Mouse (Mus musculus): Measurements from ENCODE around the gene Tbc1d25. TPM values are rescaled to one million over a fixed set of nuclear protein-coding genes. Genes with fewer than 3 reads are reported as not detected.

Tbc1d25 gene
- polyA plus RNA-seq, 1 experiment = 6.7 TPM

DNA sequence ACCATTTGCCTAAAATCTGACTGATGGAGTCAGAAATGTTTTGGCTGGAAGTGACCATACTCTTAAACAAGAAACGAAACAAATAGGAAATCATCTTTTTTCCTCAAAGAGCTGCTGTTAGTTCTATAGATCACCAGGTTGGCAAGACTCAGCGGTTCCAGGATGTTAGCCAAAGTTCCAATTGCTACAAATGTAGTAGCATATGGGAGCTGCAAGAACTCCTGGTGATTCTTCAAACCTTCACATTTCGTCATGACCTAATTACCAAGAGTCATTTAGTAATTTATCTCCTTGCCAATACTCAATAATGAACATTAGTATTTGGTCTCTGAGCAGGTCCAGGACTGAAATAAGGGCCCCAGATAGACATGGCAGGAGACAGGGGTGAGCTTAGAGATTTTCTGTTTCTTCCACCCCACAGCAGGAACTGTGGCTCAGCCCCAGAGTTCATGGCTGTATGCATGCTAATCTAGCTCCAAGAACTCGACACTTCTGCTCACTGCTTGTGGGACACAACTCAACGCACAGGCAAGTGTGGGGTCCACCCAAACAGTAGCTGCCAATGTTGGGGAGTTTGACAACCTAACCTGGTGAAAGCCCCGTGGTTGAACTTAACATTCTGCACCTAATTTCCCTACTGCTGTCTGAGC, 52.0 kb downstream of the Tbc1d25 start:
- TF ChIP-seq CTCF (IDR thresholded peaks at IDR 0.05; ENCODE audit: borderline replicate concordance, insufficient read depth, low read length) = no peak
- TF ChIP-seq POLR2A (IDR thresholded peaks at IDR 0.05; ENCODE audit: low read depth, low read length) = no peak
- Histone ChIP-seq H3K4me3 (ENCODE audit: insufficient read depth, low read length) (no peak overlapping the region), H3K27ac (ENCODE audit: insufficient read depth, low read length) (no peak overlapping the region), H3K4me1 (ENCODE audit: control insufficient read depth, insufficient read depth, low read length) (no peaks in the 10 kb centered on the region)

GRCm38 (mm10) chrX:8117264-8117663, 58.7 kb downstream of the Tbc1d25 start:
- TF ChIP-seq POLR2A (IDR thresholded peaks at IDR 0.05; ENCODE audit: low read depth, low read length) (no peak), CTCF (IDR thresholded peaks at IDR 0.05; ENCODE audit: borderline replicate concordance, insufficient read depth, low read length) (no peak)
- Histone ChIP-seq H3K27ac (ENCODE audit: insufficient read depth, low read length) (no peak overlapping the region), H3K4me3 (ENCODE audit: insufficient read depth, low read length) (no peak overlapping the region), H3K4me1 (ENCODE audit: control insufficient read depth, insufficient read depth, low read length) (no peaks in the 10 kb centered on the region)

GRCm38 (mm10) chrX:8115275-8115674, 60.7 kb downstream of the Tbc1d25 start:
- Histone ChIP-seq H3K4me1 (ENCODE audit: control insufficient read depth, insufficient read depth, low read length) (no peaks in the 10 kb centered on the region), H3K27ac (ENCODE audit: insufficient read depth, low read length) (no peak overlapping the region), H3K4me3 (ENCODE audit: insufficient read depth, low read length) (no peak overlapping the region)
- no peak for TF ChIP-seq CTCF (IDR thresholded peaks at IDR 0.05; ENCODE audit: borderline replicate concordance, insufficient read depth, low read length)
- TF ChIP-seq POLR2A (IDR thresholded peaks at IDR 0.05; ENCODE audit: low read depth, low read length) = no peak

GRCm38 (mm10) chrX:8105019-8105418, 71.0 kb downstream of the Tbc1d25 start:
- no peak for TF ChIP-seq POLR2A (IDR thresholded peaks at IDR 0.05; ENCODE audit: low read depth, low read length)
- no peak for TF ChIP-seq CTCF (IDR thresholded peaks at IDR 0.05; ENCODE audit: borderline replicate concordance, insufficient read depth, low read length)
- no peak overlapping the region for H3K27ac ChIP-seq (ENCODE audit: insufficient read depth, low read length)
- no peak overlapping the region for H3K4me3 ChIP-seq (ENCODE audit: insufficient read depth, low read length)
- no peaks in the 10 kb centered on the region for H3K4me1 ChIP-seq (ENCODE audit: control insufficient read depth, insufficient read depth, low read length)

Other genes with a start within 250 kb of the Tbc1d25 start
- gene Eras, start 247.6 kb downstream of the Tbc1d25 start, polyA plus RNA-seq (2011; ENCODE audit: insufficient read length, low read depth, missing spikeins) = not detected in 2 replicates
- 21.2 and 27.6 TPM in 2 replicates for gene Hdac6, start 228.3 kb downstream of the Tbc1d25 start, polyA plus RNA-seq (2011; ENCODE audit: insufficient read length, low read depth, missing spikeins)
- gene Gata1, start 198.1 kb downstream of the Tbc1d25 start, polyA plus RNA-seq (2011; ENCODE audit: insufficient read length, low read depth, missing spikeins) = not detected in 2 replicates
- gene Glod5, start 157.7 kb downstream of the Tbc1d25 start, polyA plus RNA-seq (2011; ENCODE audit: insufficient read length, low read depth, missing spikeins) = not detected in 2 replicates
- 24.8 and 31.0 TPM in 2 replicates for gene Suv39h1, start 101.4 kb downstream of the Tbc1d25 start, polyA plus RNA-seq (2011; ENCODE audit: insufficient read length, low read depth, missing spikeins)
- 0.25 TPM in 1 of 2 replicates, not detected in the other for gene Was, start 85.7 kb downstream of the Tbc1d25 start, polyA plus RNA-seq (2011; ENCODE audit: insufficient read length, low read depth, missing spikeins)
- 26.7 and 29.9 TPM in 2 replicates for gene Wdr13, start 43.3 kb downstream of the Tbc1d25 start, polyA plus RNA-seq (2011; ENCODE audit: insufficient read length, low read depth, missing spikeins)
- 486 and 515 TPM in 2 replicates for gene Rbm3, start 30.3 kb downstream of the Tbc1d25 start, polyA plus RNA-seq (2011; ENCODE audit: insufficient read length, low read depth, missing spikeins)
- gene Ebp, start 17.3 kb upstream of the Tbc1d25 start, polyA plus RNA-seq (2011; ENCODE audit: insufficient read length, low read depth, missing spikeins) = 35.7 and 36.0 TPM in 2 replicates
- gene Porcn, start 30.3 kb upstream of the Tbc1d25 start, polyA plus RNA-seq (2011; ENCODE audit: insufficient read length, low read depth, missing spikeins) = 5.3 and 8.6 TPM in 2 replicates
- gene Ftsj1, start 76.2 kb upstream of the Tbc1d25 start, polyA plus RNA-seq (2011; ENCODE audit: insufficient read length, low read depth, missing spikeins) = 19.8 and 23.9 TPM in 2 replicates
- gene Slc38a5, start 95.0 kb upstream of the Tbc1d25 start, polyA plus RNA-seq (2011; ENCODE audit: insufficient read length, low read depth, missing spikeins) = not detected in 2 replicates
- not detected in 2 replicates for gene Ssxb10, start 151.2 kb upstream of the Tbc1d25 start, polyA plus RNA-seq (2011; ENCODE audit: insufficient read length, low read depth, missing spikeins)
- not detected in 2 replicates for gene Ssxb9, start 190.8 kb upstream of the Tbc1d25 start, polyA plus RNA-seq (2011; ENCODE audit: insufficient read length, low read depth, missing spikeins)
- gene Ssxb1, start 237.1 kb upstream of the Tbc1d25 start, polyA plus RNA-seq (2011; ENCODE audit: insufficient read length, low read depth, missing spikeins) = not detected in 2 replicates

Data from embryonic fibroblast, embryonic 13.5 days (primary cell).